Mouse (Mus musculus) retina, embryonic 14.5 days (tissue): ENCODE data around the gene Fgfr2.

Experiments
- DNase-seq: peaks from one replicate; pipeline ENCODE4 v3.0.0-alpha.2; 2015; ENCODE audit warnings: low spot score

The Fgfr2 gene

DNA sequence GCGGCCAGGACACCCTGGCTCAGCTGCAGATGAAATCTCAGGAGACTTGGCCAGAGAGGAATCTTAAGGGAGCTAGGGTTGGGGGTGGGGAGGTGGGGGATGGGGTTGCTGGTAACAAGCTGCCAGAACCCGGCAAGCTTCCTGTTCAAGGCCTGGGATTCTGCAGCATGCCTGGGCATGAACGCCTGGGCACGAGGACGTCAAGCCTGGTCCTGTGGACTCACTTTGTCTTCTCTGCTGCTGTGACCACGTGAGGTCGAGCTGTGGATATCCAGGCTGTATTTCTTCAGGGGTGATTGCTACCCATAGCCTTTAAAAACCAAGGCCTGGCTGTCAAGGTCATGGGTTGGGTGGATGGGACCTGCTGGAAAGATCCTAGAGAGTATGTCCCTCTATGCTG is 117.4 kb downstream of the Fgfr2 start:
- no peak for DNase-seq

DNA sequence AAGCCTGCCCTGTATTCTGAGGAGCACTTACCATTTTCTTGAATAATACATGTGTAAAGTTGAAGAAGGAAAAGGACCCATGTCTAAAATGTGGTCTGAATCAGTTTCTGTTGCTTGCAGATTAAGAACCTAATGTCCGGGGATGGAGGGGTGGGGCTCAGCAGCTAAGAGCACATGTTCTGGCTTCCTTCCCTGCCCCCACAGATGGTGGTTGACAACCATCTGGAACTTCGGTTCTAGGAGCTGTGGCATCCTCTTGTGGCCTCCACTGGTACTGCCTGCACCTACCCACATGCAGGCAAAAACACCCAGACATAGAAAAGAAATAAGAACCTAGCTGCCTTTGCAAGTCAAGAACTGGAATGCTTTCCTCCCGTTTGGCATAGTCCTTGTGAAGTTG is 119.7 kb downstream of the Fgfr2 start:
- DNase-seq, result peak; percentile 73

DNA sequence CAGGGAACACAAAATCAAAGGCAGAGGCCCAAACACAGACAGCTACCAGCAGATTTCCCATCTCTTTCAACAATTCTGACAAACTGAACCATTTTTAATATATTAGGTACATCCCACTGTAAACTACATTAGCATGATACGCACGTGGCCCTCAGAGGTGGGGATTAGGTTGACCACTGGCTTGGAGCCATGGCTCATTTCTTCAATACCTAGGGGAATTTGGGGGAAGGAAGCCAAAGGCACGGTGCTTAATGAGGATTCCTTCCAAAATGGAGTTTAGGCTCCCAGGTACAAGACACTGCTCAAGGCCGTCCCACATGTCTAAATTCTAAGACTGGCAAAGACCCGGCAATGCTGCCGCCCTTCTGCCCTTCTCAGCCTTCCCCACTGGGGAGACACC is 120.9 kb downstream of the Fgfr2 start:
- DNase-seq, result no peak

- DNase-seq, result no peak
Measured at GRCm38 (mm10) chr7:133001388-133001787, 121.8 kb downstream of the Fgfr2 start.

- DNase-seq, result no peak
Measured at GRCm38 (mm10) chr7:132999061-132999460, 124.1 kb downstream of the Fgfr2 start.

DNA sequence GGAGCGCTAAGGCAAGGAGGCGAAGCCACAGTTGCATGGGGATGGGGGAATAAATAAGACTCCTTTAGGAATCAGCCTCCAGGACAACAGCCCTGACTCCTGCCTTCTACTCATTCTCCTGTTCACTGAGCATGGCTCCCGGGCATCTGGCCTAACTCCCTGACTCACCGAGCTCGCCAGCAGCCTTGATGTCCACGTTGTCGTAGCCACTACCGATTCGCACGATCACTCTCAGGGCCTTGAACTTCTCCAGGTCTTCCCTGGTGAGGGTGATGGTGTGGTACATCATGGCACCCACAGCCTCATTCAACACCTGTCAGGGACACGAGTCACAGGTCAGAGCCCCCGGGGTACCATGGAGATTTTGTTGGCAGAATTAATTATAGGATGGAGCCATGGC is 124.5 kb downstream of the Fgfr2 start:
- no peak for DNase-seq

- DNase-seq, result peak; percentile 43
Measured at GRCm38 (mm10) chr7:132996391-132996790, 126.8 kb downstream of the Fgfr2 start.

- DNase-seq, result no peak
Measured at GRCm38 (mm10) chr7:132994628-132995191, 128.4 kb downstream of the Fgfr2 start.

- no peak for DNase-seq
Measured at GRCm38 (mm10) chr7:132994120-132994519, 129.0 kb downstream of the Fgfr2 start.

GRCm38 (mm10) chr7:132992967-132993615 is 130.1 kb downstream of the Fgfr2 start:
- no peak for DNase-seq

DNA sequence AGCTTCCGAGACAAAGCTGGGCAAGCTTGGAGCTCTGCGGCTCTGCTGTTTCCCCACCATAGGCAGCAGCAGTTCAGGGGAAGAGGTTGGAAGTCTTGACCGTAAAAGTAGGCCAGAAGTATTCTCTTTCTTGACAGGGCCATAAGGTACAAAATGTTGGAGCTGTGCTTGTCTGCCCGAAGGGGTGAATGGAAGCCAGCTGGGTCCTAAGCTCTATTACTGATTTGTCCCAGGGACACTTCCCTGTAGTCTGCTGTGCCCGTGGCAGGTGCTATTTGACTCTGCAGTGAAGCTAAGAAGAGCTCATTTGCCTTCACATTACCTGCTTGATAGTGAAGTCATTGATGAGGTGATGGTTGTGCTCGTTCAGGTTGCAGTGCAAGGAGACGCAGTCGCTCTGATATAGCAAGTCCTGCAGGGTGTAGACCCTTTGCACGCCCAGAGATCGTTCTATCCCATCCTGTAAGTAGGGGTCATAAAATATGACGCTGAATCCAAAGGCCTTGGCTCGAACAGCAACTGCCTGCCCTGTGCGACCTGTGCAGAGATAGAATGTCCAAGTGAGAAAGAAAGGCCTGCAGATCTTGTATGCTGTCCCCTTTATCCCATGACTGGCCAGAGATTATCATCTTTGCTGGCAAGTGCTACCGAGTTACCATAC is 131.8 kb downstream of the Fgfr2 start:
- no peak for DNase-seq

- DNase-seq, result no peak
Measured at GRCm38 (mm10) chr7:132989839-132990238, 133.3 kb downstream of the Fgfr2 start.

- DNase-seq, result no peak
Measured at GRCm38 (mm10) chr7:132982639-132983038, 140.5 kb downstream of the Fgfr2 start.

GRCm38 (mm10) chr7:132977981-132978380 is 145.2 kb downstream of the Fgfr2 start:
- DNase-seq, result no peak

DNA sequence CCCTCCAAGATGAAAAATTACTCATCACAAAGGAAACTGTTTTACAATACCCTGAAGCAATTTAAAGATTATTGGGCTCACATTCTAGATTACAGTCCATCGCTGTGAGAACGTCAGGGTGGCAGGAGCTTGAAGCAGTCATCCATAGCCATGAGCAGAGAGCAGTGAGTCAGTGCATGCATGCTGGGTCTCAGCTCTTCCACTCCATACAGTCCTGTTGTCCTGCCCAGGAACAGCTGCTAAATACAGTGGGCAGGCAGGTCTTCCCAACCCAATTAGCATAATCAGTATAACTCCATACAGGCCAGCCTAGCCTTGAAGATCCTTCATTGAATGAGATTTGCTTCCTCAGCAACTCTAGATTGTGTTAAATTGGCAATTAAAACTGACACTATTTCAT is 147.1 kb downstream of the Fgfr2 start:
- DNase-seq, result no peak

DNA sequence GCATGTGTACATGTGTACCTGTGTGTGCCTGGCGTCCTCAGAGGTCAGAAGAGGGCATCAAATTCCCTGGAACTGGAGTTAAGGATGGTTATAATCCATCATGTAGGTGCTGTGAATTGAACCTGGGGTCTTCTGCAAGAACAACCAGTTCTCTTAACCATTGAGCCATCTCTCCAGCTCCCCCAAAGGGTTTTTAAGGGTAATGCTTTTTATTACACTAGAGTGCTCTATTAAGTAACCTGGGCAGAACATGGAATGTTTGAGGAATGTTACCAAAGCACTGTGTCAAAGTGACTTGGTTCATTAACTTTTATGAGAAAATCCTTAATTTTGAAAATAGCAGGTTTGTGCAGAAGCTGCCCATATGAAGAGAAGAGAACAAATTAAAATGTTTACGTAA is 151.1 kb downstream of the Fgfr2 start:
- DNase-seq, result no peak

DNA sequence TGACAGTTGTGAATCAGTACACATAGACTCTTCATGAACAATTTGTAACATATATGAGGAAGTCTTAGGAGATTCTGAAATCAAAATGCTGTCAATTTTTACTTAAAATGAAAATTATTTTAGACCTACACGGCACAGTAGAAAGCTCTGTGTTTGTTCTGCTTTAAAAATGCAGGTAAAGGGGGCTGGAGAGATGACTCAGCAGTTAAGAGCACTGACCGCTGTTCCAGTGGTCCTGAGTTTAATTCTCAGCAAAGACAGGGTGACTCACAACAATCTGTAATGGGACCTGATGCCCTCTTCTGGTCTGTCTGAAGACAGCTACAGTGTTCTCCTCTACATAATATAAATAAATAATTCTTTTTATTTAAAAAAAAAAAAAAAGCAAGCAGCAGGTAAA is 157.4 kb downstream of the Fgfr2 start:
- DNase-seq, result no peak

DNA sequence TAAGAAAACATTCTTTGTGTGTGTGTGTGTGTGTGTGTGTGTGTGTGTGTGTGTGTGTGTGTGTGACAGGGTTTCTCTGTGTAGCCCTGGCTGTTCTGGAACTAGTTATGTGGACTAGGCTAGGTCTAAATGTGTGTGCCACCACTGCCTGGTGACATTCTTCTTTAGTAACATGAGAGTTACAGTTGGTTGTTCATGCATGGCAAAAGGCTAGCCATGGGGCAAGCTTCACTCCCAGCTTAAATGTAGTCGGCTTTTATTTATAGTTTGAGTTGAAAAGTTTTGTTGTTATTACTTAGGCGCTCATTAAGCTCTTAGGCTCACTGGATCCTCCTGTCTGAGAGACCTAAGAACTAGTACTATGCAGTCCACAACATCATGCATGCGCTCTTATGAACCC is 158.8 kb downstream of the Fgfr2 start:
- DNase-seq, result no peak

- no peak for DNase-seq
Measured at GRCm38 (mm10) chr7:132950613-132951012, 172.5 kb downstream of the Fgfr2 start.

- peak; percentile 21 for DNase-seq
Measured at GRCm38 (mm10) chr7:132949968-132950367, 173.2 kb downstream of the Fgfr2 start.

GRCm38 (mm10) chr7:132940569-132940968 is 182.6 kb downstream of the Fgfr2 start:
- no peak for DNase-seq

GRCm38 (mm10) chr7:132939118-132939517 is 184.0 kb downstream of the Fgfr2 start:
- no peak for DNase-seq

DNA sequence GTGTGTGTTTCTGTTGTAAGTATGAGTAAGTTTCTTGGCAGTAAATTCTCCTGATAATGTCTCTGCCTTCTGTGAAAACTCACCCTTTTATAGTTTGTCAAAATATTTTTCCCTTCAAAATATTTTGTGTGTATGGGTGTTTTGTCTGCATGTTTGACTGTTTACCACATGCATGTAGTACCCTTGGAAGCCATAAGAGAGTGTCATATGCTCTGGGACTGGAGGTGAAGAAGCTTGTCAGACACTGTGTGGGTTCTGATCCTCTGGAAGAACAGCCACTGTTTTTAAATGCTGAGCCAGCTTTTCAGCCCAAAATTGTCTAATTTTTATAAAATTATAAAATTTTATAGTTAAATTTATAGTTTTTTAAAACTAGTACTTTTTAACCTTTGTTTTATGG is 188.4 kb downstream of the Fgfr2 start:
- no peak for DNase-seq

GRCm38 (mm10) chr7:132933331-132933730 is 189.8 kb downstream of the Fgfr2 start:
- DNase-seq, result no peak
